Mouse (Mus musculus): ENCODE measurements around the gene Cdh24.

- no peak for TF ChIP-seq EP300 (IDR thresholded peaks at IDR 0.05)
- TF ChIP-seq CTCF (IDR thresholded peaks at IDR 0.05): peak; percentile 67
These were observed 44.9 kb upstream of the Cdh24 start, which contains the start of gene 1700123O20Rik for GRCm38 (mm10) chr14:54686063-54686521.
